Mouse (Mus musculus) spleen, adult 2 months (tissue): ENCODE results near the gene Gm36864. TPM values are rescaled to one million over a fixed set of nuclear protein-coding genes. Genes with fewer than 3 reads are reported as not detected.

Experiments
- DNase-seq, 2 experiments: peaks; one replicate each; pipeline versions ENCODE4 v3.0.0 to v3.0.0-alpha.2; 2012 to 2021; ENCODE audit warnings: low spot score in 2 of 2, low read depth in 1 of 2
- H3K27ac ChIP-seq: fragments of 200-500 bp; 2 replicates; pipeline ENCODE4 v1.5.1; 2012; ENCODE audit warnings: low read length, inconsistent platforms; ENCODE audit not compliant: insufficient read depth
- H3K27me3 ChIP-seq: fragments of 200-500 bp; 2 replicates; pipeline ENCODE4 v1.6.1; 2012; ENCODE audit warnings: mild to moderate bottlenecking, moderate library complexity, low read length, inconsistent platforms; ENCODE audit not compliant: control insufficient read depth, insufficient read depth
- H3K36me3 ChIP-seq: fragments of 200-500 bp; 2 replicates; pipeline ENCODE4 v1.6.1; 2012; ENCODE audit warnings: mild to moderate bottlenecking, low read length, inconsistent platforms; ENCODE audit not compliant: control insufficient read depth, insufficient read depth
- H3K4me1 ChIP-seq: fragments of 200-500 bp; 2 replicates; pipeline ENCODE4 v1.6.1; 2011; ENCODE audit warnings: inconsistent platforms; ENCODE audit not compliant: control insufficient read depth, insufficient read depth, insufficient read length
- H3K4me3 ChIP-seq: fragments of 200-500 bp; 2 replicates; pipeline ENCODE4 v1.5.1; 2011; ENCODE audit warnings: mild to moderate bottlenecking, inconsistent platforms; ENCODE audit not compliant: insufficient read depth, insufficient read length; ENCODE audit errors: extremely low read depth
- CTCF ChIP-seq: fragments of 200-500 bp; IDR thresholded peaks from 2 replicates; pipeline ENCODE4 v1.5.1; 2011; ENCODE audit warnings: mild to moderate bottlenecking, inconsistent platforms; ENCODE audit not compliant: insufficient read depth, insufficient read length, insufficient replicate concordance; ENCODE audit errors: extremely low read depth
- POLR2A ChIP-seq: fragments of 200-500 bp; IDR thresholded peaks from 2 replicates; pipeline ENCODE4 v1.6.1; 2011; ENCODE audit warnings: low read depth, low read length, inconsistent platforms
- WGBS: fragments of 180-500 bp; shearing (Covaris S2); methylation state at CpG from one replicate; pipeline ENCODE4 v1.1.7; 2018; 5-methylcytosine and 5-hydroxymethylcytosine counted together
- polyA plus RNA-seq: library from polyadenylated mRNA; depleted of rRNA; stranded (reverse); fragments of >200 nt; gene quantifications from 2 replicates; pipeline ENCODE4 v1.2.3, GENCODE M21; 2012; rRNA removed

Gene Gm36864
- polyA plus RNA-seq, 1 experiment = not detected

GRCm38 (mm10) chr7:44287760-44288159 is 51.8 kb downstream of the Gm36864 start:
- 71% methylated on average over 7 of the region's 7 CpGs for WGBS
- Histone ChIP-seq H3K36me3 (no peaks in the 10 kb centered on the region), H3K4me1 (no peaks in the 10 kb centered on the region; the same call in 1 of the 2 replicates), H3K27me3 (no peaks in the 10 kb centered on the region), H3K4me3 (no peak overlapping the region), H3K27ac (no peak overlapping the region)
- no peak for DNase-seq
- TF ChIP-seq POLR2A (no peak), CTCF (no peak)

DNA sequence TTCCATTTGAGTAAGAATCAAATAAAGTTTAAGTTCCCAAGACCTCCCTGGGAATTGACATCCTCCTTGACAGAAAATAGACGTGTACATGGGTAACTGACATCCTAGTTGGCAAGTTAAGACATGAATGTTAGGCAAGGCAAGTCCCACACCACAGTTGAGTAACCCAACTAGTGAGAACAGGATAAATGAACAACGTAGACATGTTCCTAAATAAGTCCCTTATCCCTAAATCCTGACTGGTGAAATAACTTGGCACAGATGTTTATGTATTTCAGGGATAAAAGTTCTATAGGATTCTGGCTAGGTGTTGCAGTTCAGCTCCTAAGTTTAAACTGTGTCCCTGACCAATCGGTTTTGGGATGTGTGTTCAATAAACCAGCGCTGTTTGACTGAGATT is 55.0 kb downstream of the Gm36864 start:
- no peak overlapping the region for H3K27ac ChIP-seq
- no peaks in the 10 kb centered on the region; the same call in 1 of the 2 replicates for H3K4me1 ChIP-seq
- 82% methylated on average over 4 of the region's 4 CpGs for WGBS
- no peak overlapping the region for H3K4me3 ChIP-seq
- no peaks in the 10 kb centered on the region for H3K27me3 ChIP-seq
- TF ChIP-seq POLR2A (no peak), CTCF (no peak)
- no peaks in the 10 kb centered on the region for H3K36me3 ChIP-seq
- DNase-seq = no peak

DNA sequence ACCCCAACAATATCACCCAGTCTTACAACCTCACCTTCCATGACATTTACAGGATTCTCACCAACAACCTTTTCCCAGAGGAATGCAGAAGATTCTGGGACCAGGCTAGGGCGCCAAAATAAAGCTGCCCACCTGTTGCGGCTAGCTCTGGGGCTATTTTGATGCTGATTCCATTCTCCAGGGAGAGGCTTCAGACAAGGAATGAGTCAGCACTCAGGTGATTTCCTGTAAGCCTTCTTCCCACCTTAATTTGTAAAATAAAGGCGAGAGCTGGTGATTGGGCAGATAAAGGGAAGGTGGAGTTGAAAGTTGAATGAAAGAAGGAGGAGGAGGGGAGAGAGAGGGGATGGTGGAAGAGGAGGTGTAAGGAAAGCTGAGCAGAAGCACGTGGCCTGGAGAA is 55.4 kb downstream of the Gm36864 start:
- Histone ChIP-seq H3K27me3 (no peaks in the 10 kb centered on the region), H3K27ac (no peak overlapping the region), H3K4me1 (no peaks in the 10 kb centered on the region; the same call in 1 of the 2 replicates), H3K36me3 (no peaks in the 10 kb centered on the region), H3K4me3 (no peak overlapping the region)
- 46% methylated on average over 4 of the region's 4 CpGs for WGBS
- DNase-seq = no peak
- no peak for TF ChIP-seq POLR2A

Other genes with a start within 250 kb of the Gm36864 start
- gene Klk1b11, start 240.3 kb upstream of the Gm36864 start, polyA plus RNA-seq = 1.2 and 1.9 TPM in 2 replicates
- not detected in 2 replicates for gene Klk1b26, start 224.0 kb upstream of the Gm36864 start, polyA plus RNA-seq
- gene Klk1b27, start 183.9 kb upstream of the Gm36864 start, polyA plus RNA-seq = 4.1 and 4.4 TPM in 2 replicates
- not detected in 2 replicates for gene Klk1b21, start 133.8 kb upstream of the Gm36864 start, polyA plus RNA-seq
- gene Klk1b22, start 123.5 kb upstream of the Gm36864 start, polyA plus RNA-seq = 13.3 TPM in 1 of 2 replicates, not detected in the other
- 0.06 TPM in 1 of 2 replicates, not detected in the other for gene Klk1b16, start 99.4 kb upstream of the Gm36864 start, polyA plus RNA-seq
- gene Klk1b24, start 47.9 kb upstream of the Gm36864 start, polyA plus RNA-seq = 0.75 and 1.0 TPM in 2 replicates
- gene Klk1b3, start 38.0 kb upstream of the Gm36864 start, polyA plus RNA-seq = 0.97 and 2.0 TPM in 2 replicates
- 3.0 and 6.3 TPM in 2 replicates for gene Klk1b4, start 28.7 kb upstream of the Gm36864 start, polyA plus RNA-seq
- gene Klk1b5, start 20.2 kb upstream of the Gm36864 start, polyA plus RNA-seq = 8.7 and 9.8 TPM in 2 replicates
- gene Klk1, start 10.8 kb upstream of the Gm36864 start, polyA plus RNA-seq = 834 and 917 TPM in 2 replicates
- gene 1700028J19Rik, start 10.5 kb downstream of the Gm36864 start, polyA plus RNA-seq = 1.4 TPM in 2 replicates
- 98.9 and 139 TPM in 2 replicates for gene 2410002F23Rik, start 10.5 kb downstream of the Gm36864 start, polyA plus RNA-seq
- not detected in 2 replicates for gene Acp4, start 21.2 kb downstream of the Gm36864 start, polyA plus RNA-seq
- not detected in 2 replicates for gene Gm15517, start 25.3 kb downstream of the Gm36864 start, polyA plus RNA-seq
- gene Clec11a, start 70.7 kb downstream of the Gm36864 start, polyA plus RNA-seq = 4.0 and 5.2 TPM in 2 replicates
- 4.5 and 4.8 TPM in 2 replicates for gene Shank1, start 74.1 kb downstream of the Gm36864 start, polyA plus RNA-seq
- gene Syt3, start 147.9 kb downstream of the Gm36864 start, polyA plus RNA-seq = 1.2 and 2.5 TPM in 2 replicates
- 0.40 and 0.68 TPM in 2 replicates for gene 1700008O03Rik, start 149.6 kb downstream of the Gm36864 start, polyA plus RNA-seq
- 0.22 and 0.23 TPM in 2 replicates for gene Lrrc4b, start 192.8 kb downstream of the Gm36864 start, polyA plus RNA-seq
- 0.40 TPM in 1 of 2 replicates, not detected in the other for gene Aspdh, start 229.2 kb downstream of the Gm36864 start, polyA plus RNA-seq
- 124 and 171 TPM in 2 replicates for gene Josd2, start 231.8 kb downstream of the Gm36864 start, polyA plus RNA-seq